Mouse (Mus musculus): Measurements from ENCODE around the gene Axl. TPM values are rescaled to one million over a fixed set of nuclear protein-coding genes. Genes with fewer than 3 reads are reported as not detected.

Axl gene
- total and polyA plus RNA-seq, 2 experiments from 2014 or later, result 16.1 to 17.7 TPM

GRCm38 (mm10) chr7:25754738-25755467 lies 33.6 kb downstream of the Axl start, which contains the start of gene Hnrnpul1:
Gene Hnrnpul1 (minus strand): TSS chr7:25754757.
- WGBS, result 1% methylated on average over 54 of the region's 55 CpGs
- DNase-seq (peak; percentile 100), ATAC-seq (peak; percentile 94)
- peak within 1 kb of the TSS; percentile 90 for H3K4me2 ChIP-seq (ENCODE audit: low read depth)
- H3K27ac ChIP-seq (ENCODE audit: low read depth, low read length), result peak within 1 kb of the TSS; percentile 99
- peaks cover 18% of the 10 kb centered on the region for H3K36me3 ChIP-seq (ENCODE audit: insufficient read depth)
- H3K9me3 ChIP-seq (ENCODE audit: low read length), result no peaks in the 10 kb centered on the region
- H3K27me3 ChIP-seq (ENCODE audit: insufficient read depth, low read length), result no peaks in the 10 kb centered on the region
- peak; percentile 67 for TF ChIP-seq CTCF (IDR thresholded peaks at IDR 0.05; ENCODE audit: low read depth)
- peaks cover 15% of the 10 kb centered on the region for H3K4me1 ChIP-seq (ENCODE audit: insufficient read depth)
- peak within 1 kb of the TSS; percentile 99 for H3K9ac ChIP-seq
- peak within 1 kb of the TSS; percentile 99 for H3K4me3 ChIP-seq (ENCODE audit: low read depth, low read length)

GRCm38 (mm10) chr7:25754439-25754737 lies 34.1 kb downstream of the Axl start:
- Histone ChIP-seq H3K4me3 (ENCODE audit: low read depth, low read length) (peak overlapping the region; percentile 99), H3K36me3 (ENCODE audit: insufficient read depth) (peaks cover 23% of the 10 kb centered on the region), H3K9ac (peak overlapping the region; percentile 99), H3K4me2 (ENCODE audit: low read depth) (peak overlapping the region; percentile 90), H3K27ac (ENCODE audit: low read depth, low read length) (peak overlapping the region; percentile 99), H3K27me3 (ENCODE audit: insufficient read depth, low read length) (no peaks in the 10 kb centered on the region), H3K4me1 (ENCODE audit: insufficient read depth) (peaks cover 15% of the 10 kb centered on the region), H3K9me3 (ENCODE audit: low read length) (no peaks in the 10 kb centered on the region)
- WGBS, result under 1% methylated on average over 30 of the region's 30 CpGs
- ATAC-seq (no peak), DNase-seq (no peak)
- peak; percentile 60 for TF ChIP-seq CTCF (IDR thresholded peaks at IDR 0.05; ENCODE audit: low read depth)

DNA sequence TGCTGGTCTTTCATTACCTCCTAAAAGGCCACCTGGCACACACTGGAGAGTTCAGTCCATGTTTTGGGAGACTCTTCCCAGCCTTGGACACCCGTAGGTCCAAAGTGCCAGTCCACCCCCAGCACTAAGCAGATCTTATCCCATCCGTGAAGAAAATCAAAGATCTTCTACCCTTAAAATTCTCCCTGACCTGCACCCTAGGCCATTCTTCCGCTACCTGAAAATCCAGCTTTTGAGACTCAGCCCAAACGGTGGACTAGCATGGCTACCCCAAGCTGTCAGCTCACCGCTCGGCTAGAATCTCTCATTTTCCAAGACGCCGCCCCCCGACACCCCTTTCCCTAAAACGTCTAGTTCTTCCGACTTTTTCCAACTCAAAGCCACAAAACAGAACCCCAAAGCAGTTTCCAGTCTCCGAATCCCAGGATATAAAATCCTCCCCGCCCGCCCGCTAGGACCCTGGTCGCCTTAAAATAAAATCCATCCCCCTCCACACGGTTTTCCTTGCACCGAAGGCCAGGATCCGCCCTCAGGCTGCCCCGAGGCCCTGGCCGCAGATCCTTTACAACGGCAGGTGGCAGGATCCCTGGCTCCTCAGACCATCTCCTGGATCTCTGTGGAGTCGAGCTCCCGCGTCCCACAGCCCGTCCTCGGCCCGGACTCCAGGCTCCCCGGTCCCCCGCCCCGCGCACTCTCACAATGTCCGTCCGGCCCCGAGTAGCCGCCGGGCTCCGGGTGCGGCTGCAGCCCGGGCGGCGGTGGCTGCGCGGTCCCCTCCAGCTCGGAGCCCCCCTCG lies 34.7 kb downstream of the Axl start:
- Histone ChIP-seq H3K4me1 (ENCODE audit: insufficient read depth) (peaks cover 15% of the 10 kb centered on the region), H3K9me3 (ENCODE audit: low read length) (no peaks in the 10 kb centered on the region), H3K27me3 (ENCODE audit: insufficient read depth, low read length) (no peaks in the 10 kb centered on the region), H3K36me3 (ENCODE audit: insufficient read depth) (peaks cover 28% of the 10 kb centered on the region), H3K4me3 (ENCODE audit: low read depth, low read length) (peak overlapping the region; percentile 99), H3K9ac (peak overlapping the region; percentile 99), H3K4me2 (ENCODE audit: low read depth) (peak overlapping the region; percentile 90), H3K27ac (ENCODE audit: low read depth, low read length) (peak overlapping the region; percentile 99)
- ATAC-seq (no peak), DNase-seq (no peak)
- under 1% methylated on average over 46 of the region's 46 CpGs for WGBS
- no peak for TF ChIP-seq CTCF (IDR thresholded peaks at IDR 0.05; ENCODE audit: low read depth)

GRCm38 (mm10) chr7:25753076-25753475 lies 35.4 kb downstream of the Axl start:
- DNase-seq, result no peak
- no peaks in the 10 kb centered on the region for H3K27me3 ChIP-seq (ENCODE audit: insufficient read depth, low read length)
- no peaks in the 10 kb centered on the region for H3K9me3 ChIP-seq (ENCODE audit: low read length)
- peak overlapping the region; percentile 99 for H3K9ac ChIP-seq
- H3K36me3 ChIP-seq (ENCODE audit: insufficient read depth), result peaks cover 36% of the 10 kb centered on the region
- no peak for TF ChIP-seq CTCF (IDR thresholded peaks at IDR 0.05; ENCODE audit: low read depth)
- peaks cover 15% of the 10 kb centered on the region for H3K4me1 ChIP-seq (ENCODE audit: insufficient read depth)
- ATAC-seq, result no peak
- peak overlapping the region; percentile 99 for H3K4me3 ChIP-seq (ENCODE audit: low read depth, low read length)
- H3K27ac ChIP-seq (ENCODE audit: low read depth, low read length), result no peak overlapping the region
- peak overlapping the region; percentile 90 for H3K4me2 ChIP-seq (ENCODE audit: low read depth)

GRCm38 (mm10) chr7:25746844-25747243 lies 41.7 kb downstream of the Axl start:
- Histone ChIP-seq H3K4me1 (ENCODE audit: insufficient read depth) (no peaks in the 10 kb centered on the region), H3K9me3 (ENCODE audit: low read length) (no peaks in the 10 kb centered on the region), H3K4me2 (ENCODE audit: low read depth) (no peak overlapping the region), H3K27me3 (ENCODE audit: insufficient read depth, low read length) (no peaks in the 10 kb centered on the region), H3K27ac (ENCODE audit: low read depth, low read length) (no peak overlapping the region), H3K36me3 (ENCODE audit: insufficient read depth) (peaks cover 95% of the 10 kb centered on the region), H3K9ac (no peak overlapping the region), H3K4me3 (ENCODE audit: low read depth, low read length) (no peak overlapping the region)
- DNase-seq (no peak), ATAC-seq (no peak)
- no peak for TF ChIP-seq CTCF (IDR thresholded peaks at IDR 0.05; ENCODE audit: low read depth)
- WGBS, result 83% methylated on average over 3 of the region's 3 CpGs

DNA sequence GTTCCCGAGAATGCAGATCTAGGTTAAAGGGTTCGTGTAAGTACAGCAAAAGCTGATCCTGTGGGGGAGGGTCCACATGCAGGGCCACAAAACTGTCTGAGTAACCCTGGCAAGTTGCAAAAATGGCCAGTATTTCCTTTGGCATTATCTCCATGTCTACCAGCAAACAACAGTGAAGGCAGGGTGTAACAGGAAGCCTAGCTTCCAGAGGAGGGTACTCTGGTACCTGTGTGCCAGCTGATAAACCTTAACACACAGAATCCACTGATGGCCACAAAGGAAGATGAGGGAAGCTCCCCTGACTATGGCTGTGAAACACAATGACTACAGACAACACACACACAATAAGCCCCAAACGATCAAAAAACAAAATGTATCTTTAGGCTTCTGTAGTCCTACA lies 50.2 kb downstream of the Axl start:
- ATAC-seq, result no peak
- H3K27me3 ChIP-seq (ENCODE audit: insufficient read depth, low read length), result no peaks in the 10 kb centered on the region

DNA sequence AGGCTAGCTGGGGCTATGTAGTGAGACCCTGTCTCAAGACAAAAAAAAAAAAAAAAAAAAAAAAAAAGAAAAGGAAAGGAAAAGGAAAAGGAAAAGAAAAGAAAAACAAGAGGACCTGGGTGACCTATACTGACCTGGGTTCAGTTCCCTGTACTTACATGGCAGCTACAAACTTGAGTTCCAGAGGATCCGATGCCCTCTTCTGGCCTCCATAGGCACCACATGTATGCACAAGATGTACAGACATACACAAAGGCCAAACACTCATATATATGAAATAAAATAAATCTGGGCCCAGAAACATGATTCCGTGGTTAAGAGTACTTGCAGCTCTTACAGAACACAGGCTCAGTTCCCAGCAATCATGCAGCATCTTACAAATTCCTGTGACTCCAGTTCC lies 51.6 kb downstream of the Axl start:
- Histone ChIP-seq H3K27ac (ENCODE audit: low read depth, low read length) (no peak overlapping the region), H3K36me3 (ENCODE audit: insufficient read depth) (peaks cover 90% of the 10 kb centered on the region), H3K9me3 (ENCODE audit: low read length) (no peaks in the 10 kb centered on the region), H3K4me2 (ENCODE audit: low read depth) (no peak overlapping the region), H3K4me3 (ENCODE audit: low read depth, low read length) (no peak overlapping the region), H3K9ac (no peak overlapping the region), H3K27me3 (ENCODE audit: insufficient read depth, low read length) (no peaks in the 10 kb centered on the region), H3K4me1 (ENCODE audit: insufficient read depth) (no peaks in the 10 kb centered on the region)
- no peak for DNase-seq
- no peak for TF ChIP-seq CTCF (IDR thresholded peaks at IDR 0.05; ENCODE audit: low read depth)
- WGBS, result 91% methylated on average over 2 of the region's 2 CpGs
- no peak for ATAC-seq

More for the DNA sequence above, 50.2 kb downstream of the Axl start:
- no peak for DNase-seq
- Histone ChIP-seq H3K9me3 (ENCODE audit: low read length) (no peaks in the 10 kb centered on the region), H3K27ac (ENCODE audit: low read depth, low read length) (no peak overlapping the region), H3K9ac (no peak overlapping the region), H3K4me2 (ENCODE audit: low read depth) (no peak overlapping the region), H3K4me3 (ENCODE audit: low read depth, low read length) (no peak overlapping the region), H3K36me3 (ENCODE audit: insufficient read depth) (peaks cover 90% of the 10 kb centered on the region), H3K4me1 (ENCODE audit: insufficient read depth) (no peaks in the 10 kb centered on the region)
- WGBS, result 94% methylated on average over 3 of the region's 3 CpGs
- no peak for TF ChIP-seq CTCF (IDR thresholded peaks at IDR 0.05; ENCODE audit: low read depth)

Data from forebrain, postnatal 0 days (tissue).